Mouse (Mus musculus): Measurements from ENCODE around the gene Camk1. TPM values are rescaled to one million over a fixed set of nuclear protein-coding genes. Genes with fewer than 3 reads are reported as not detected.

Camk1 gene
- polyA plus RNA-seq, 1 experiment from 2014 or later, result 47.2 TPM

GRCm38 (mm10) chr6:113326533-113327315, 17.1 kb downstream of the Camk1 start, which contains the start of gene Ogg1:
Ogg1 (plus strand) TSS chr6:113326972.
- under 1% methylated on average over 52 of the region's 52 CpGs for WGBS
- H3K27ac ChIP-seq (replicated peaks), result peak within 1 kb of the TSS; percentile 89
- peak within 1 kb of the TSS; percentile 74 for H3K4me3 ChIP-seq
- peak; percentile 98 for DNase-seq (ENCODE audit: low spot score)
- H3K27me3 ChIP-seq (ENCODE audit: low read depth, poor library complexity, severe bottlenecking), result no peaks in the 10 kb centered on the region
- peaks cover 24% of the 10 kb centered on the region for H3K4me1 ChIP-seq
- H3K9me3 ChIP-seq (replicated peaks), result no peaks in the 10 kb centered on the region
- peaks cover 71% of the 10 kb centered on the region for H3K36me3 ChIP-seq

GRCm38 (mm10) chr6:113315972-113316371, 27.8 kb downstream of the Camk1 start:
- H3K27me3 ChIP-seq (ENCODE audit: low read depth, poor library complexity, severe bottlenecking), result no peaks in the 10 kb centered on the region
- 97% methylated on average over 3 of the region's 3 CpGs for WGBS
- no peaks in the 10 kb centered on the region for H3K9me3 ChIP-seq (replicated peaks)
- H3K4me1 ChIP-seq, result no peaks in the 10 kb centered on the region
- H3K36me3 ChIP-seq, result peaks cover 100% of the 10 kb centered on the region
- no peak overlapping the region for H3K27ac ChIP-seq (replicated peaks)
- no peak overlapping the region for H3K4me3 ChIP-seq
- DNase-seq (ENCODE audit: low spot score), result no peak

- WGBS, result 44% methylated on average over 5 of the region's 5 CpGs
- Histone ChIP-seq H3K4me1 (peaks cover 36% of the 10 kb centered on the region), H3K36me3 (peaks cover 41% of the 10 kb centered on the region), H3K27me3 (ENCODE audit: low read depth, poor library complexity, severe bottlenecking) (no peaks in the 10 kb centered on the region), H3K27ac (replicated peaks) (peak overlapping the region; percentile 98), H3K9me3 (replicated peaks) (no peaks in the 10 kb centered on the region), H3K4me3 (peak overlapping the region; percentile 99)
- no peak for DNase-seq (ENCODE audit: low spot score)
Observed at GRCm38 (mm10) chr6:113308141-113308540, 35.6 kb downstream of the Camk1 start.

- H3K9me3 ChIP-seq (replicated peaks), result no peaks in the 10 kb centered on the region
- peaks cover 36% of the 10 kb centered on the region for H3K36me3 ChIP-seq
- H3K4me3 ChIP-seq, result peak overlapping the region; percentile 99
- peak overlapping the region; percentile 98 for H3K27ac ChIP-seq (replicated peaks)
- peaks cover 36% of the 10 kb centered on the region for H3K4me1 ChIP-seq
- WGBS, result under 1% methylated on average over 34 of the region's 34 CpGs
- peak; percentile 41 for DNase-seq (ENCODE audit: low spot score)
- H3K27me3 ChIP-seq (ENCODE audit: low read depth, poor library complexity, severe bottlenecking), result no peaks in the 10 kb centered on the region
Observed at GRCm38 (mm10) chr6:113307481-113308121, 36.2 kb downstream of the Camk1 start.

- Histone ChIP-seq H3K9me3 (replicated peaks) (no peaks in the 10 kb centered on the region), H3K27ac (replicated peaks) (peak within 1 kb of the TSS; percentile 98), H3K27me3 (ENCODE audit: low read depth, poor library complexity, severe bottlenecking) (no peaks in the 10 kb centered on the region), H3K4me3 (peak within 1 kb of the TSS; percentile 99), H3K4me1 (peaks cover 36% of the 10 kb centered on the region), H3K36me3 (peaks cover 29% of the 10 kb centered on the region)
- WGBS, result under 1% methylated on average over 32 of the region's 32 CpGs
- DNase-seq (ENCODE audit: low spot score), result peak; percentile 86
Observed at GRCm38 (mm10) chr6:113306986-113307349, 36.8 kb downstream of the Camk1 start, which contains the start of gene Brpf1. Brpf1 (plus strand) TSS chr6:113307137.

GRCm38 (mm10) chr6:113306322-113306985, 37.3 kb downstream of the Camk1 start:
- Histone ChIP-seq H3K4me3 (peak overlapping the region; percentile 99), H3K9me3 (replicated peaks) (no peaks in the 10 kb centered on the region), H3K27ac (replicated peaks) (peak overlapping the region; percentile 98), H3K4me1 (peaks cover 36% of the 10 kb centered on the region), H3K27me3 (ENCODE audit: low read depth, poor library complexity, severe bottlenecking) (no peaks in the 10 kb centered on the region), H3K36me3 (peaks cover 24% of the 10 kb centered on the region)
- WGBS, result under 1% methylated on average over 50 of the region's 50 CpGs
- DNase-seq (ENCODE audit: low spot score), result peak; percentile 100

GRCm38 (mm10) chr6:113302258-113302657, 41.5 kb downstream of the Camk1 start:
- H3K36me3 ChIP-seq, result no peaks in the 10 kb centered on the region
- whole genome bisulfite sequencing, result 29% methylated on average over 3 of the region's 3 CpGs
- no peak overlapping the region for H3K27ac ChIP-seq (replicated peaks)
- no peak for DNase-seq (ENCODE audit: low spot score)
- no peaks in the 10 kb centered on the region for H3K9me3 ChIP-seq (replicated peaks)
- no peaks in the 10 kb centered on the region for H3K27me3 ChIP-seq (ENCODE audit: low read depth, poor library complexity, severe bottlenecking)
- H3K4me1 ChIP-seq, result peaks cover 11% of the 10 kb centered on the region
- no peak overlapping the region for H3K4me3 ChIP-seq

- peaks cover 9% of the 10 kb centered on the region for H3K4me1 ChIP-seq
- DNase-seq (ENCODE audit: low spot score), result no peak
- no peaks in the 10 kb centered on the region for H3K9me3 ChIP-seq (replicated peaks)
- 84% methylated on average over 5 of the region's 5 CpGs for WGBS
- no peaks in the 10 kb centered on the region for H3K36me3 ChIP-seq
- no peak overlapping the region for H3K4me3 ChIP-seq
- no peak overlapping the region for H3K27ac ChIP-seq (replicated peaks)
- H3K27me3 ChIP-seq (ENCODE audit: low read depth, poor library complexity, severe bottlenecking), result no peaks in the 10 kb centered on the region
Observed at GRCm38 (mm10) chr6:113301350-113301749, 42.4 kb downstream of the Camk1 start.

GRCm38 (mm10) chr6:113296639-113297038, 47.1 kb downstream of the Camk1 start:
- no peak for DNase-seq (ENCODE audit: low spot score)
- H3K36me3 ChIP-seq, result no peaks in the 10 kb centered on the region
- no peaks in the 10 kb centered on the region for H3K4me1 ChIP-seq
- no peaks in the 10 kb centered on the region for H3K27me3 ChIP-seq (ENCODE audit: low read depth, poor library complexity, severe bottlenecking)
- H3K4me3 ChIP-seq, result no peak overlapping the region
- WGBS, result 83% methylated on average over 4 of the region's 4 CpGs
- no peaks in the 10 kb centered on the region for H3K9me3 ChIP-seq (replicated peaks)
- H3K27ac ChIP-seq (replicated peaks), result no peak overlapping the region

GRCm38 (mm10) chr6:113296046-113296445, 47.7 kb downstream of the Camk1 start:
- no peaks in the 10 kb centered on the region for H3K9me3 ChIP-seq (replicated peaks)
- no peaks in the 10 kb centered on the region for H3K36me3 ChIP-seq
- no peak overlapping the region for H3K4me3 ChIP-seq
- no peaks in the 10 kb centered on the region for H3K27me3 ChIP-seq (ENCODE audit: low read depth, poor library complexity, severe bottlenecking)
- no peaks in the 10 kb centered on the region for H3K4me1 ChIP-seq
- 75% methylated on average over 2 of the region's 2 CpGs for WGBS
- no peak for DNase-seq (ENCODE audit: low spot score)
- H3K27ac ChIP-seq (replicated peaks), result no peak overlapping the region

GRCm38 (mm10) chr6:113292938-113293337, 50.8 kb downstream of the Camk1 start:
- Histone ChIP-seq H3K27ac (replicated peaks) (no peak overlapping the region), H3K4me1 (peaks cover 4% of the 10 kb centered on the region; the same call in 1 of the 2 replicates), H3K36me3 (no peaks in the 10 kb centered on the region), H3K9me3 (replicated peaks) (no peaks in the 10 kb centered on the region), H3K27me3 (ENCODE audit: low read depth, poor library complexity, severe bottlenecking) (no peaks in the 10 kb centered on the region), H3K4me3 (no peak overlapping the region)
- DNase-seq (ENCODE audit: low spot score), result no peak
- 77% methylated on average over 5 of the region's 5 CpGs for WGBS

- H3K36me3 ChIP-seq, result no peaks in the 10 kb centered on the region
- no peaks in the 10 kb centered on the region for H3K9me3 ChIP-seq (replicated peaks)
- H3K27ac ChIP-seq (replicated peaks), result no peak overlapping the region
- peaks cover 8% of the 10 kb centered on the region for H3K27me3 ChIP-seq (ENCODE audit: low read depth, poor library complexity, severe bottlenecking)
- H3K4me1 ChIP-seq, result peaks cover 4% of the 10 kb centered on the region; the same call in 1 of the 2 replicates
- no peak overlapping the region for H3K4me3 ChIP-seq
- WGBS, result 68% methylated on average over 6 of the region's 6 CpGs
- no peak for DNase-seq (ENCODE audit: low spot score)
Observed at GRCm38 (mm10) chr6:113290346-113290745, 53.4 kb downstream of the Camk1 start.
